Mouse (Mus musculus) myocyte (in vitro differentiated cells): ENCODE measurements around the gene Cgrrf1. TPM values are rescaled to one million over a fixed set of nuclear protein-coding genes. Genes with fewer than 3 reads are reported as not detected.

Source experiments
- H3K27me3 ChIP-seq: one replicate; pipeline ENCODE4 v1.6.1; 2011; ENCODE audit not compliant: control insufficient read depth, insufficient read depth, insufficient read length
- H3K36me3 ChIP-seq: one replicate; pipeline ENCODE4 v1.6.1; 2011; ENCODE audit not compliant: control insufficient read depth, insufficient read depth
- H3K4me2 ChIP-seq: one replicate; pipeline ENCODE4 v1.6.1; 2011; ENCODE audit warnings: low read depth, control low read depth
- H3K4me3 ChIP-seq: one replicate; pipeline ENCODE4 v1.5.1; 2011; ENCODE audit warnings: mild to moderate bottlenecking, control low read depth, moderate library complexity
- H3K79me2 ChIP-seq: one replicate; pipeline ENCODE4 v1.6.1; 2011; ENCODE audit not compliant: control insufficient read depth, insufficient read depth
- H3ac ChIP-seq: one replicate; pipeline ENCODE4 v1.6.1; 2011; ENCODE audit not compliant: control insufficient read depth, insufficient read length
- MYOD1 ChIP-seq, 3 experiments: IDR thresholded peaks; one replicate each; pipeline ENCODE4 v1.6.1; 2011; ENCODE audit warnings: control low read depth in 2 of 3, low read depth in 2 of 3, mild to moderate bottlenecking in 2 of 3, moderate library complexity in 1 of 3; ENCODE audit not compliant: insufficient read length in 2 of 3, control insufficient read depth in 1 of 3
- SRF ChIP-seq: IDR thresholded peaks from one replicate; pipeline ENCODE4 v1.6.1; 2011; ENCODE audit warnings: low read depth; ENCODE audit not compliant: control insufficient read depth, insufficient read length
- polyA plus RNA-seq: library from polyadenylated mRNA; unstranded; fragments of >200 nt; fragmentation: generic; extraction: Trizol; gene quantifications from one replicate; pipeline ENCODE4 v1.2.1, GENCODE M21; 2012; ENCODE audit warnings: missing spikeins

The Cgrrf1 gene
- polyA plus RNA-seq, 1 experiment: 40.6 TPM

DNA sequence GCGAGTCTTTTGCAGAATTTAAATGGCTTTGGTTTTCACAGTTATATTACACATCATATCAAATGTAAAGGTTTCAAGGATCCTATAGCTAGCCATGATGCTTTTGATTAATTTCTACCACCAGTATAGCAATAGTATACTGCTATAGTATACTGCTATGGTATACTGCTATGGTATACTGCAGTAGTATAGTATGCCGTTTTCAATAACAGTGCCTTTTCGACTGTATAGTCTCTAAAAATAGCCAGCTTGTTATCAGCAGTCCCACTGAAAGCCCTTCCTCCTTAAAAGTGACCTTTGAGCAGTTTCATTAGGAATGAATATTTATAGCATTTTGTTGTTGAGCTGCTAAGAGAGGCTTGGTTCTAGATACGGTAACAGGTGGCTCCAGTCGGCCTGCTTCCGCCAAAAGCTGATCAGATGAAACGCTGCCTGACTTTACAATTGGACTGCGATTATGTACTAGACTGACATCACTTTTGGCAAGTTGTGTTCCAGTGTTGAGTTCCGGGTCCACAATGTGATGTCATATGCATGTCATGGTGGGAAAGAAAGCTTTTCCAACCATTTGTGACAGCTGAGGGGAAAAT is 70.7 kb downstream of the Cgrrf1 start:
- H3ac ChIP-seq: no peak overlapping the region
- no peak overlapping the region for H3K4me2 ChIP-seq
- no peaks in the 10 kb centered on the region for H3K36me3 ChIP-seq
- H3K4me3 ChIP-seq: no peak overlapping the region
- no peaks in the 10 kb centered on the region for H3K27me3 ChIP-seq
- H3K79me2 ChIP-seq: peaks cover 91% of the 10 kb centered on the region
- TF ChIP-seq MYOD1 (IDR thresholded peaks at IDR 0.05; ENCODE audit: control insufficient read depth in 1 of 3, insufficient read length in 2 of 3, low read depth in 2 of 3) (peak in 1 of 3 experiments; percentile 32), SRF (no peak)

Other genes with a start within 250 kb of the Cgrrf1 start
- gene Cdkn3, start 71.6 kb upstream of the Cgrrf1 start, polyA plus RNA-seq: 12.5 TPM
- gene Cnih1, start 43.7 kb upstream of the Cgrrf1 start, polyA plus RNA-seq: 104 TPM
- gene Gmfb, start 9.9 kb upstream of the Cgrrf1 start, polyA plus RNA-seq: 17.2 TPM
- 15.7 TPM for gene Samd4, start 50.7 kb downstream of the Cgrrf1 start, polyA plus RNA-seq